Mouse (Mus musculus) forebrain, postnatal 0 days (tissue): ENCODE results near the gene 4930555G01Rik. TPM values are rescaled to one million over a fixed set of nuclear protein-coding genes. Genes with fewer than 3 reads are reported as not detected.
"Not testable (repeated sequence)": the region's sequence is repeated elsewhere in the genome, so short reads cannot be mapped to it uniquely, and the experiment has no call there.

Experiments used
- ATAC-seq: fragments of 200-750 bp; cut with Nextera tagmentation; 2 replicates; pipeline ENCODE4 v1.8.0; 2017; ENCODE audit warnings: mild to moderate bottlenecking, moderate library complexity
- DNase-seq: peaks from one replicate; pipeline ENCODE4 v3.0.0-alpha.2; 2015
- H3K27ac ChIP-seq: fragments of 300-500 bp; sonication (generic); 2 replicates; pipeline ENCODE4 v1.5.1; 2014; ENCODE audit warnings: low read depth, mild to moderate bottlenecking, antibody characterized with exemption, low read length, moderate library complexity, mixed read lengths
- H3K27me3 ChIP-seq: fragments of 300-500 bp; sonication (generic); 2 replicates; pipeline ENCODE4 v1.6.1; 2014; ENCODE audit warnings: mild to moderate bottlenecking, low read length, mixed read lengths; ENCODE audit not compliant: insufficient read depth
- H3K36me3 ChIP-seq: fragments of 300-500 bp; sonication (generic); 2 replicates; pipeline ENCODE4 v1.6.1; 2014; ENCODE audit warnings: mild to moderate bottlenecking, moderate library complexity; ENCODE audit not compliant: insufficient read depth
- H3K4me1 ChIP-seq: fragments of 300-500 bp; sonication (generic); 2 replicates; pipeline ENCODE4 v1.6.1; 2014; ENCODE audit warnings: antibody characterized with exemption; ENCODE audit not compliant: insufficient read depth
- H3K4me2 ChIP-seq: fragments of 300-500 bp; sonication (generic); 2 replicates; pipeline ENCODE4 v1.6.1; 2014; ENCODE audit warnings: low read depth, mild to moderate bottlenecking, moderate library complexity
- H3K4me3 ChIP-seq: fragments of 300-500 bp; sonication (generic); 2 replicates; pipeline ENCODE4 v1.5.1; 2014; ENCODE audit warnings: low read depth, low read length, mixed read lengths
- H3K9ac ChIP-seq: fragments of 300-500 bp; sonication (generic); 2 replicates; pipeline ENCODE4 v1.6.1; 2014; ENCODE audit warnings: mild to moderate bottlenecking
- H3K9me3 ChIP-seq: fragments of 300-500 bp; sonication (generic); 2 replicates; pipeline ENCODE4 v1.6.1; 2016; ENCODE audit warnings: low read length
- CTCF ChIP-seq: sonication (generic); IDR thresholded peaks from 2 replicates; pipeline ENCODE4 v1.5.1; 2016; ENCODE audit warnings: antibody characterized with exemption, control low read depth, low read depth
- WGBS: fragments of 180-500 bp; shearing (Covaris S2); extraction: QIAGEN DNeasy Blood & Tissue Kit; methylation state at CpG from one replicate; pipeline ENCODE4 v1.1.7; 2014; 5-methylcytosine and 5-hydroxymethylcytosine counted together
- polyA plus RNA-seq: library from polyadenylated mRNA; unstranded; fragments of >200 nt; fragmentation: Nextera tagmentation; extraction: Ambion mirVana; gene quantifications from 2 replicates; pipeline ENCODE4 v1.2.1, GENCODE M21; 2015
- total RNA-seq: library from RNA; depleted of rRNA; stranded (reverse); fragments of >200 nt; gene quantifications from 2 replicates; pipeline ENCODE4 v1.2.3, GENCODE M21; 2014; rRNA removed

The 4930555G01Rik gene
- total RNA-seq (not detected in 2 replicates), polyA plus RNA-seq (not detected in 2 replicates)

DNA sequence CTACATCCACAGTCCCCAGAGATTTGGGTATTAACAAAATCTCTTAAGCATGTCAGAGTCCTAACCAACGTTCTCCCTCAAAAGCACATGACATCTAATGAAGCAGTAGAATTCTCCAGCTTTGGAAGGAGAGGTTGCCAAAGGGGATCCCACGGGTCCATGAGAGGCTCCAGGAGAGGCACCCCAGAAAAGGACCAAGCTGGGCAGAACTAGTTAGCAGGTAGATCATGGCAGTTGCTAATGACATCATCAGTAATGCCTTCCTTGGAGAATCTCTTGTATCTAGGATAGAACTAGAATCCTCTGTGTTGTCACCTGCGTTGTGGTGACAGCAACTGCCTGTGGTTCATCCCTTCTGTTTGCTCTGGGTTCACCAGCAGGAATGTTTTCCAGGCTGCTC is at the start of gene 4930555G01Rik:
Gene 4930555G01Rik, plus strand, starts transcription at position 301 of the 400 bp plus-strand sequence.
- not testable (repeated sequence) for H3K4me3 ChIP-seq, DNase-seq, H3K4me1 ChIP-seq, H3K36me3 ChIP-seq, H3K9ac ChIP-seq, H3K27ac ChIP-seq, H3K27me3 ChIP-seq, H3K9me3 ChIP-seq, H3K4me2 ChIP-seq, ATAC-seq
- WGBS, result no CpG with 5 or more reads among the region's 3 CpGs

DNA sequence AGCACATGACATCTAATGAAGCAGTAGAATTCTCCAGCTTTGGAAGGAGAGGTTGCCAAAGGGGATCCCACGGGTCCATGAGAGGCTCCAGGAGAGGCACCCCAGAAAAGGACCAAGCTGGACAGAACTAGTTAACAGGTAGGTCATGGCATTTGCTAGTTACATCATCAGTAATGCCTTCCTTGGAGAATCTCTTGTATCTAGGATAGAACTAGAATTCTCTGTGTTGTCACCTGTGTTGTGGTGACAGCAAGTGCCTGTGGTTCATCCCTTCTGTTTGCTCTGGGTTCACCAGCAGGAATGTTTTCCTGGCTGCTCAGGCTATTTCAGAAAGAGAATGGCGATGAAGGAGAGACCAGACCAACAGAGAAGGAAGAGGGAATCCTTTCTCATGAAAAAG is 34.8 kb upstream of the 4930555G01Rik start, which contains the start of gene Gm3298:
Gene Gm3298, plus strand, starts transcription at position 301 of the 400 bp plus-strand sequence.
- H3K27ac ChIP-seq, H3K9me3 ChIP-seq, H3K9ac ChIP-seq, H3K4me3 ChIP-seq, H3K4me2 ChIP-seq, H3K36me3 ChIP-seq, H3K4me1 ChIP-seq, H3K27me3 ChIP-seq, DNase-seq, ATAC-seq: not testable (repeated sequence)
- WGBS, result 43% methylated on average over 1 of the region's 2 CpGs

DNA sequence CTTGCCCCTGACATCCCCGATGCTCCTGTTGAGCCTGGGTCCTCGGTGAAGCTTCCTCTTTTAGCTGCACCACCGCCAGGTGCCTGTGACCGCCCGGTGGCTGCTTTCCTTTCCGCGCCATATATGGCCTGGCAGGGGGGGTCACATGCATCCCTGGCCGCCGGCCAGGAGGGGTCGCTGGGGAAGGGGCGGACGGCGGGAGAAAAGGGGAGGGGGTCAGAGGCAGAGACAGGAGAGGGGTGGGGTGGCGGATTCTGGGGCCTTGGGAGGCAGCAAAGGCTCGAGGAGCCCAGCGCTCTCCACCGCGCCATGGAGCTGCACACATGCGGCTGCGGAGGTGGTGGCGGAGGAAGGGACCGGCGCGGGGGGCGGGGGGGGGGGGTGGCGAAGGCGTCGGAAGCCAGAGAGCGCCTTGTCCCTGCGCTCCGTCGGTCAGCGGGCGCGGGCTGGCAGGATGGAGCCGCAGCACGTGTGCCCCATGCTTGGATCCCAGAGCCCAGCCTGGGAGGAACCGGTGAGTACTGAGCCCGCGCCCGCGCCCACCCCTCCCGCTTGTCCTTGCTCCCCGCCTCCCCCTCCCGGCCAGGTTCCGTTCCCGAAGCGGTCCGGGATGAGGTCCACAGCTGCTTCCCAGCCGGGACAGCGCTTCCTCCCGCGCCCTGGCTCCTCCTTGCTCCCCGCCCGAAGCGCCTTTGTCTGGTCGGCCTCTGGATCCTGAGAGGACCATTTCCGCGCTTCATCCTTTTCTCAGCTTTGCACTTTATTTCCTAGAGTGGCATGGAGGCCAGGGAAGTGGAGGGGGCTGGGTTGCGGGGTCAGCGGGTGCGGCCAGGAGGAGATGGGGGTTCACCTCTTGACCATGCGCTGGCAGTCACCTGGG is 20.4 kb downstream of the 4930555G01Rik start, which contains the start of gene Gm8281:
Gene Gm8281, plus strand, starts transcription at position 430 of the 880 bp plus-strand sequence.
- H3K36me3 ChIP-seq, H3K27ac ChIP-seq, ATAC-seq, H3K4me1 ChIP-seq, H3K9me3 ChIP-seq, H3K27me3 ChIP-seq: not testable (repeated sequence)
- peak within 1 kb of the TSS; percentile 38 for H3K4me3 ChIP-seq
- H3K4me2 ChIP-seq, result peak within 1 kb of the TSS; percentile 52
- 4% methylated on average over 31 of the region's 63 CpGs for whole genome bisulfite sequencing
- H3K9ac ChIP-seq, result peak within 1 kb of the TSS; percentile 64
- TF ChIP-seq CTCF, result peak; percentile 25; the same call in 1 of the 2 replicates
- DNase-seq, result peak; percentile 36

Other genes with a start within 250 kb of the 4930555G01Rik start
- not detected in 2 replicates for gene Gm3269, start 212.5 kb upstream of the 4930555G01Rik start, total RNA-seq
- not detected in 2 replicates for gene Gm3269, start 212.5 kb upstream of the 4930555G01Rik start, polyA plus RNA-seq
- 2.2 and 6.8 TPM in 2 replicates for gene Gm3264, start 195.1 kb upstream of the 4930555G01Rik start, total RNA-seq
- 4.2 and 4.6 TPM in 2 replicates for gene Gm3264, start 195.1 kb upstream of the 4930555G01Rik start, polyA plus RNA-seq
- gene Gm3278, start 158.2 kb upstream of the 4930555G01Rik start, total RNA-seq, result 0.15 and 0.33 TPM in 2 replicates
- gene Gm3278, start 158.2 kb upstream of the 4930555G01Rik start, polyA plus RNA-seq, result 0.16 and 0.20 TPM in 2 replicates
- not detected in 2 replicates for gene Gm8297, start 66.7 kb upstream of the 4930555G01Rik start, total RNA-seq
- gene Gm8297, start 66.7 kb upstream of the 4930555G01Rik start, polyA plus RNA-seq, result not detected in 2 replicates
- gene Gm3298, start 34.7 kb upstream of the 4930555G01Rik start, total RNA-seq, result not detected in 2 replicates
- gene Gm3298, start 34.7 kb upstream of the 4930555G01Rik start, polyA plus RNA-seq, result not detected in 2 replicates
- gene Gm8281, start 20.4 kb downstream of the 4930555G01Rik start, total RNA-seq, result 16.8 and 21.4 TPM in 2 replicates
- gene Gm8281, start 20.4 kb downstream of the 4930555G01Rik start, polyA plus RNA-seq, result 11.9 and 12.9 TPM in 2 replicates
- not detected in 2 replicates for gene Gm8279, start 80.9 kb downstream of the 4930555G01Rik start, total RNA-seq
- gene Gm8279, start 80.9 kb downstream of the 4930555G01Rik start, polyA plus RNA-seq, result not detected in 2 replicates
- 2.2 and 2.6 TPM in 2 replicates for gene Gm3317, start 113.9 kb downstream of the 4930555G01Rik start, total RNA-seq
- not detected in 2 replicates for gene Gm3317, start 113.9 kb downstream of the 4930555G01Rik start, polyA plus RNA-seq
- gene Gm8271, start 135.2 kb downstream of the 4930555G01Rik start, total RNA-seq, result not detected in 2 replicates
- not detected in 2 replicates for gene Gm8271, start 135.2 kb downstream of the 4930555G01Rik start, polyA plus RNA-seq
- not detected in 2 replicates for gene Gm3526, start 210.0 kb downstream of the 4930555G01Rik start, total RNA-seq
- 0.28 TPM in 1 of 2 replicates, not detected in the other for gene Gm3526, start 210.0 kb downstream of the 4930555G01Rik start, polyA plus RNA-seq